Mouse (Mus musculus): ENCODE data around the gene Dact3.

Gene Dact3

GRCm38 (mm10) chr7:16858336-16858735, 16.8 kb upstream of the Dact3 start:
- no peak for DNase-seq (ENCODE audit: low spot score)

- no peak for DNase-seq (ENCODE audit: low spot score)
These were observed 15.0 kb upstream of the Dact3 start for GRCm38 (mm10) chr7:16859902-16860651.

GRCm38 (mm10) chr7:16867488-16867887, 7.6 kb upstream of the Dact3 start:
- no peak for DNase-seq (ENCODE audit: low spot score)

DNA sequence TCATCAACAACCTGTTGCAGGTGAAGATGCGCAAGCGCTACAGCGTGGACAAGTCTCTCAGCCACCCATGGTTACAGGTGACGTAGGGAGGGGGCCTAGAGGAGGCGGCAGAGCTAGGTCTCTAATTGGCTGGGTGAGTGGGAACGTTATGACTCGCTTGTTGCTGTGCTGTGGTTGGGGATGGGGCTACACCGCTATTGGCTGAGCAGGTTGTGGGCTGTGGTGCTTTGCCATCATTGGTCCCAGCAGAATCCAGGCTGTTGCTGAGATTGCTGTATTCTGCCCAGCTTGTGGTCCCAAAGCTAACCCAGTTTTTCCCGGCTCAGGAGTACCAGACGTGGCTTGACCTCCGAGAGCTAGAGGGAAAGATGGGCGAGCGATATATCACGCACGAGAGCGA, 5.6 kb upstream of the Dact3 start:
- DNase-seq (ENCODE audit: low spot score) = no peak

DNA sequence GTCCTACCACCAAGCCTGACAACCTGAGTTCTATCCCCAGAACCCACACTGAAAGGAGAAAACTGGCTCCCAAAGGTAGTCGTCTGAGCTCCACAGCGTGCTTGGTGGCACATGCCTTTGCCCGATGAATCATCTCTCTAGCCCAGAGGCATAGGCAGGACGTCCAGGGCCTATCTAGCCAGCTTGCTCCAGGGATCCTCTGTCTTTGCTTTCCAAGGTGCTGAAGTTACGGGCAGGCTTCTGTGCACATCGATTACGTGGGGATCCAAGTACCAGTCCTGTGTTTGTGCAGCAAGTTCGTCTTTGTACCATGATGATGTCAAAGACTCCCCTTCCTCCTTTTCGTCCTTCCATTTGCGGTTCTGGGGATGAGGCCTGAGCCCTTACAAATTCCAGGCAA, 3.5 kb upstream of the Dact3 start:
- no peak for DNase-seq (ENCODE audit: low spot score)

- DNase-seq (ENCODE audit: low spot score) = no peak
These were observed 2.6 kb upstream of the Dact3 start for GRCm38 (mm10) chr7:16872478-16872877.

- no peak for DNase-seq (ENCODE audit: low spot score)
These were observed 1.7 kb upstream of the Dact3 start for GRCm38 (mm10) chr7:16873392-16873791.

DNA sequence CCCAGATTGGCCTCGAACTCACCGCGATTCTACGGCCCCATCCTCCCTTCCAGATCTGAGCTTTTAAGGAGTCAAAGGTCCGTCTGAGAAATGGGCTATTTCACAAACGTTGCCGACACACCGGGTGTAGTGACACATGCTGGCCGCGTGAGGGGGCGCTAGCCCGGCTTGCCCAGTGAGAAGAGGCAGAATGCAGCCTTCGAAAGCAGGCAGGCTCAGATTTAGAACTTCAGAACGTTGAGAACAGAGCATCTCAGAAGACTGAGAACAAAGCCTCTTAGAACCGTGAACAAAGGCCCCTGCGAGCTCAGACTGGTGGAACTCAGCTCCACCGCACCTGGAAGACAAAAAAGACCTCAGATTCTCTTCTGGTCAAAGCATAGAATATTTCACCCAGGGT, 927 bp upstream of the Dact3 start:
- peak; percentile 77 for DNase-seq (ENCODE audit: low spot score)

DNA sequence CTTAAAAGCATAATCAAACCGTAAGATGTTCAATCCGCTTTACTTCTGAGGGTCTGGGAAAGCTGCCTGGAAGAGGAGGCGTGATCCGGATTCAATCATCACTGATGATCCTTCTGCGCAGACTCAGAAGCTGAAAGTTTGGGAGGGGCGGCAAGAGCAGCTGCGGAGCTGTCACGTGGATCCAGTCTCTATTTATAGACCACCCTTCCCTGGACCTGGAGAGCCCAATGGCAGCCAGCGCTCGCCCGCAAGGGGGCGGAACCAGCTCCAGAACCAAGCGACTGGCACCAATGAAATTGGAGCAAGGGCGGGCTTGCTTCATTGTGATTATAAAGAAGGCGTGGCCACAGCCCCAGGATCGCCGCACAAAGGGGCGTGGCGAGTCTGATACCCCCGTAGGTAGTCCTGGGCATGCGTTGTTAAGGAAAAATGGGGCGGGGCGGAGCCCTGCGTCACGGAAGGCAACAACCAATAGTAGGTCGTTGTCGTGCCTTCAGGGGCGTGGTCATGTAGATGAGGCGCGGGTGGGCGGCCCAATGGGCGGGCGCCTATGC, 284 bp upstream of the Dact3 start:
- peak; percentile 99 for DNase-seq (ENCODE audit: low spot score)

GRCm38 (mm10) chr7:16875326-16875725, 209 bp downstream of the Dact3 start:
- no peak for DNase-seq (ENCODE audit: low spot score)

GRCm38 (mm10) chr7:16876006-16876405, 889 bp downstream of the Dact3 start:
- no peak for DNase-seq (ENCODE audit: low spot score)

- DNase-seq (ENCODE audit: low spot score) = no peak
These were observed 1.5 kb downstream of the Dact3 start for GRCm38 (mm10) chr7:16876608-16877007.

DNA sequence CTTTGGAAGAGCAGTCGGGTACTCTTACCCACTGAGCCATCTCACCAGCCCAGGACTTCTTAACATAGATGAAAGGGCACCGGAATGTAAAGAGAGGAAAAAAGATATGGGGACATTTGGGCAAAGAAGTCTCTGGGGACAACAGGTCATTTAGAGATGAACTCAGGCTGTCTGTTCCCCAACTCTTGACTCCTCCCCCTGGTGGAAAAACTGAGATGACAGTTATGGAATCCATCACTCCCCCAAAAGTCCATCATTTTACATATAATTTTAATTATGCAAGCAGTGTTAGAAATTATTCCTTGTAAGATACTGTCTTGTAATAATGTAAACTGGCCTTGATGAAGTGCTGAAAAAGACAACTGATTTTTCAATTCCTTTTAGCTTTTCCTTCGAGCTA, 2.6 kb downstream of the Dact3 start:
- no peak for DNase-seq (ENCODE audit: low spot score)

DNA sequence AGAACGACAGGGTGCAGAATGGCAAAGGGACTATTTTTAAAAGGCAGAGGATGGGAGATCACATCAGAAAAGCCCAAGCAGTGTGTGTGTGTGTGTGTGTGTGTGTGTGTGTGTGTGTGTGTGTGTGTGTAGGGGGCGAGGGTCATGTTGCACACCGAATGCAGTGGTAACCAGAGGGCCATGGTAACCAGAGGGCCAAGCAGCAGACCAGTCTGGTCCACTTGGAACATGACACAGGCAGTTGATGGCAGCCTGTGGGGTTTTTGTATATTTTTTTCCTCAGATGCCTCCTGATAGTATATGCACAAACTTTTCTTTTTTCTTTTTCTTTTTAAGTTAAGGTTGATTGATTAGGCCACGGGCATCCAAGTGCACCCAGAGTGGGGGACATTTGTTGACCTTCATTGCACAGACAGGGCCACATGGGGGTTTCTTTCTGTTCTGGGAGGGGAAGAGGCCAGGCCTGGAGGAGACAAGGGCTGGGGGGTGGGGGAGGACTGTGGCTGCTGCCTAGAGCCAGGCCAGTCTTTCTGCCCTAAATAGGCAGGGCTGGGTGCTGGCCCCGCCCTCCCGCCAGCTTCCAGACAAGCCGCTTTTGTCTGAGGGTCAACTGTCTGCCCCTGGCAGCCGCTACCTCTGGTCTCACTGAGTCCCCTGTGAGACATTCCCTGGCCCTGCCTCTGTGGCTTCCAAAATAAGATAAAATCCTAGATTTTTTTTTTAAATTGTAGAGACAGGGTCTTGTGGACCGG, 4.9 kb downstream of the Dact3 start:
- peak; percentile 47 for DNase-seq (ENCODE audit: low spot score)

DNA sequence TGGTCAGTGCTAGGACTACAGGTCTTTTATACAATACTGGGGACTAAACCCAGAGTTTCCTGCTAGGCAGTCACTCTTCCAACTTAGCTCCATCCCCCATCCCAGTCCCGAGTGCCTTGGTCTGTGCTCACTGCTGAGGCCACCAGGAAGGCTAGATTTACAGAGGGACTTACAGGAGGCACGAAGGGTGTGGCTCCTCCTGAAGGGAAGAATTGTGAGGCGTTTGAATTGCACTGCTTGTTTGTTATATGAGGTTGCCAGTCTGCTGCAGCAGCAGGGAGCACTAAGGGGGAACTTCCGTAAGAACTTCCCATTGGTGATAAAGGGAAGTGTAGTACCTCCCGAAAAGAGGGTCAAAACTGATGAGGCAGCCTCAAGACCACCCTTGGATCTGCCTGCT, 5.5 kb downstream of the Dact3 start:
- no peak for DNase-seq (ENCODE audit: low spot score)

- no peak for DNase-seq (ENCODE audit: low spot score)
These were observed 8.0 kb downstream of the Dact3 start for GRCm38 (mm10) chr7:16883162-16883561.

DNA sequence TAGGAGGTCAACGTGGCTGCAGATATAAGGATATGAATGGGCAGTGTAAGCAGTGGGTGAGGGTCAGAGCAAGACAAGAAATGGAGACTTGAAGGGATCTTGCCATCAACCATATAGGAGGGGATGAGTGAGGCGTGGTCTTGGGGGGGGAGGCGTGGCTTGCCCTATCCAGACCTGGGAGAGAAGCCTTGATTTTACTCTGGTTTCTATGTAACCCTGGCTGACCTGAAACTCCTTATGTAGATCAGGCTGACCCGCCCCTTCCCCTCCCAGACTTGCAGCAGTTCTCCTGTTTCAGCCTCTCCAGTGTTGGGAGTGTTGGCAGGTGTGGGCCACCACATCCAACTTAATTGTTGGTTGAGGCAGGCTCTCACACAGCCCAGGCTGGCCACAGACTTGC, 9.2 kb downstream of the Dact3 start:
- DNase-seq (ENCODE audit: low spot score) = no peak

- no peak for DNase-seq (ENCODE audit: low spot score)
These were observed 10.2 kb downstream of the Dact3 start for GRCm38 (mm10) chr7:16885271-16885776.

GRCm38 (mm10) chr7:16885905-16886304, 10.8 kb downstream of the Dact3 start:
- no peak for DNase-seq (ENCODE audit: low spot score)

- no peak for DNase-seq (ENCODE audit: low spot score)
These were observed 15.4 kb downstream of the Dact3 start for GRCm38 (mm10) chr7:16890536-16890935.

DNA sequence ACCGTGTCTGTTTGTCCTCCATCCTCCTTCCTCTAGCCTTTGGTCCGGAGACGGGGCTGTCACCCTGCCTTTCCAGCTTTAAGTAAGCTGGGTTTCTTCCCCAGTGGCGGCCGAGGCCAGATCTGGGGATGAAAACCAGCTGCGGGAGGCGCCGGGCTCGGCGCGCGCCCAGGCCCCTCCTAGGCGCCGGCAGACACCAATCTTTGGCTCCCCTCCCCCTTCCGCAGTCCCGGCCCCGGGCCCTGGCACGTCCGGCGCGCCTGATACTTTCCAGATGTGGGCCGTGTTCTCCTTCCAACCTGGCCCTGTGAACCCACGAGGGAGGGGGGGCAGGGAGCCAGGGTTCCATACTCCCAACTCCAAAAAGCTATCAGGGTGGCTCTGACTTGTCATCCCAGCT, 15.8 kb downstream of the Dact3 start:
- DNase-seq (ENCODE audit: low spot score) = peak; percentile 74

DNA sequence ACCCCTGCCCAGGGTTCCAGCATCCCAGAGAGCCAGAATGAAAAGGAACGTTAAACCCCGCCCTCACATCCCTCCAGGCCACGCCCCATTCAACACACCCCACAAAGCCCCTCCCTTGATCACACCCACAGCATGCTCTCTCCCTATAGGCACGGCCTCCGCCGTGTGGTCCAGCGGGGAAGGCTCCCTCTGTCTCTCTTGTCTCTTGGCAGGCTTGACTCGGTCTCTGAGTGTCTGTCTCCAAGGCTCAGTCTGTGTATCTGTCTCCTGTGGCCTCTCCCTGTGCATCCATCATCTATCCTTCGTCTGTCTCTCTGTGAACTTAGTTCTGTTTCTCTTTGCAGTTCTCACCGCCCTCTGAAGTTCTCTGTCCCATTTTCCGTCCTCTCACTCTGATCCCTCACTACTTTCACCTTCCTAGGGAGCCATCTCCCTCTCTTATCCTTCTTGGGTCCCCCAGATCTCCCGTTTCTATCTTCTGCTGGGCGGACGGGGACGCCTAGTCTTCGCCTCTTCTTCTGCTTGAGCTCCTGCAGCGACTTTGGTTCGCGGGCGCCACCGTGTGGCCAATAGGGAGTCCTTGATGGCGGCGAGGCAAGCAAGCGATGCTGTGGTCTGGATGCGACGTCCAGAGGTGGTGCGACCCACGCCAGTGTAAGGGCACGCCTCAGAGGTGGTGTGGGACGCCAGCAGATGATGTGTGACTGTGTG, 16.7 kb downstream of the Dact3 start, which contains the start of gene Gng8:
TSS of gene Gng8 (plus strand) at position 146 of the 711 bp plus-strand sequence.
- peak; percentile 82 for DNase-seq (ENCODE audit: low spot score)
